Mouse (Mus musculus): ENCODE measurements around the gene Bax. TPM values are rescaled to one million over a fixed set of nuclear protein-coding genes. Genes with fewer than 3 reads are reported as not detected.
A peak's percentile ranks its signal among the peaks of the same experiment; 100 is the strongest.

The Bax gene
- polyA plus RNA-seq, 1 experiment from 2014 or later = 212 TPM

GRCm38 (mm10) chr7:45455932-45456696 lies 10.6 kb downstream of the Bax start:
- 0 out of 2 replicates have a peak overlapping the region, but pooled peaks have one; percentile 89 for H3K4me3 ChIP-seq (ENCODE audit: low read depth, low read length)

DNA sequence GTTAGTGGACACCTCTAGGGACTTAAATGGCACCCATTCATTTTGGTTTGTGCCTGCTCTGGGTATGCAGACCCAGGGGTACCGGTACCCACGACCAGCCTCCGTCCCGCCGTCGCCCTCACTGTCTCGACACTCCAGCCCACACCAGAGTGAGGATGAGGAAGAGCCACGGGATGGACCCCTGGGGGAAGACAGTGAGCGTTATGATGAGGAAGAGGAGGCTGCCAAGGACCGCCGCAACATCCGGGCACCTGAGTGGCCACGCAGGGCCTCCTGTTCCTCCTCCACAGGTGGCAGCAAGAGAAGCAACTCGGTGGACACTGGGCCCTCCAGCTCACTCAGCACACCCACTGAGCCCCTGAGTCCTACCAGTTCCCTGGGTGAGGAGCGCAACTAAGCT lies 11.7 kb downstream of the Bax start:
- no peak for DNase-seq (ENCODE audit: low spot score)
- no peak overlapping the region for H3K27ac ChIP-seq (ENCODE audit: low read depth, low read length)
- peaks cover 23% of the 10 kb centered on the region for H3K36me3 ChIP-seq (ENCODE audit: control insufficient read depth, insufficient read depth, low read length)
- H3K9ac ChIP-seq (ENCODE audit: low read depth, low read length) = no peak overlapping the region
- H3K9me3 ChIP-seq (ENCODE audit: control insufficient read depth, low read length) = no peaks in the 10 kb centered on the region
- H3K4me3 ChIP-seq (ENCODE audit: low read depth, low read length) = no peak overlapping the region
- no peak for ATAC-seq (replicated peaks; ENCODE audit: low FRiP score)
- no peak overlapping the region for H3K4me2 ChIP-seq
- H3K27me3 ChIP-seq (replicated peaks; ENCODE audit: control insufficient read depth, insufficient read depth, low read length) = no peaks in the 10 kb centered on the region
- 88% methylated on average over 15 of the region's 15 CpGs for WGBS
- peaks cover 26% of the 10 kb centered on the region for H3K4me1 ChIP-seq (replicated peaks; ENCODE audit: control insufficient read depth, insufficient read depth, low read length)

More at GRCm38 (mm10) chr7:45455932-45456696, 10.6 kb downstream of the Bax start:
- peak overlapping the region; percentile 96 for H3K27ac ChIP-seq (ENCODE audit: low read depth, low read length)
- WGBS = 77% methylated on average over 13 of the region's 13 CpGs
- no peak for DNase-seq (ENCODE audit: low spot score)
- H3K27me3 ChIP-seq (replicated peaks; ENCODE audit: control insufficient read depth, insufficient read depth, low read length) = no peaks in the 10 kb centered on the region
- no peak for ATAC-seq (replicated peaks; ENCODE audit: low FRiP score)
- H3K9me3 ChIP-seq (ENCODE audit: control insufficient read depth, low read length) = no peaks in the 10 kb centered on the region
- peaks cover 23% of the 10 kb centered on the region for H3K36me3 ChIP-seq (ENCODE audit: control insufficient read depth, insufficient read depth, low read length)
- H3K4me1 ChIP-seq (replicated peaks; ENCODE audit: control insufficient read depth, insufficient read depth, low read length) = peaks cover 37% of the 10 kb centered on the region
- H3K9ac ChIP-seq (ENCODE audit: low read depth, low read length) = no peak overlapping the region
- H3K4me2 ChIP-seq = no peak overlapping the region

DNA sequence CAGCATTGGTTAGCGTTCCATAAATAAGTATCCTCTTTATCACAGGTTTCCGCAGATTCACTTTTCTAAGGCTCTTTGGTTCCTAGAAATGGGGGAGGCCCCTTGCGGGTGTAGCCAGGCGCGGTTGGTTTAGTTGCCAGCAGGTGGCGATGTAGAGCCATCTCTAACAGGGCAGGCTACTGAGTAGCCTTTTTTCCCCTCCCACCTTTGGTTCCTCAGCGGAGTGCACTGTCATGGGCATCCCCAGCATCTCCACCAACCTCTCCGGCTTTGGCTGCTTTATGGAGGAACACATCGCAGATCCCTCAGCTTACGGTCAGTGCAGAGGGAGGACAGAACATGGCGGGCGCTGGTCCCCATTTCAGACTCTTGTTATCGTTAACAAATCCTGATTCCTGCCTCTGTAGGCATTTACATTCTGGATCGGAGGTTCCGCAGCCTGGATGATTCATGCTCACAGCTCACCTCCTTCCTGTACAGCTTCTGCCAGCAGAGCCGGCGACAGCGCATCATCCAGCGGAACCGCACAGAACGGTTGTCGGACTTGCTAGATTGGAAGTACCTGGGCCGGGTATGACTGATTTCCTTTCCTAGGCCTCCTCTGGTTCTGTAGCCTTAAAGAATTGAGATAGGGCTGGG lies 15.2 kb downstream of the Bax start:
- Histone ChIP-seq H3K9ac (ENCODE audit: low read depth, low read length) (no peak overlapping the region), H3K4me2 (no peak overlapping the region; the same call in 1 of the 2 replicates), H3K36me3 (ENCODE audit: control insufficient read depth, insufficient read depth, low read length) (peaks cover 14% of the 10 kb centered on the region), H3K9me3 (ENCODE audit: control insufficient read depth, low read length) (no peaks in the 10 kb centered on the region), H3K4me1 (replicated peaks; ENCODE audit: control insufficient read depth, insufficient read depth, low read length) (peaks cover 4% of the 10 kb centered on the region), H3K4me3 (ENCODE audit: low read depth, low read length) (no peak overlapping the region), H3K27ac (ENCODE audit: low read depth, low read length) (no peak overlapping the region), H3K27me3 (replicated peaks; ENCODE audit: control insufficient read depth, insufficient read depth, low read length) (no peaks in the 10 kb centered on the region)
- DNase-seq (ENCODE audit: low spot score) (peak; percentile 80), ATAC-seq (replicated peaks; ENCODE audit: low FRiP score) (peak; percentile 75)
- WGBS = 49% methylated on average over 23 of the region's 23 CpGs

DNA sequence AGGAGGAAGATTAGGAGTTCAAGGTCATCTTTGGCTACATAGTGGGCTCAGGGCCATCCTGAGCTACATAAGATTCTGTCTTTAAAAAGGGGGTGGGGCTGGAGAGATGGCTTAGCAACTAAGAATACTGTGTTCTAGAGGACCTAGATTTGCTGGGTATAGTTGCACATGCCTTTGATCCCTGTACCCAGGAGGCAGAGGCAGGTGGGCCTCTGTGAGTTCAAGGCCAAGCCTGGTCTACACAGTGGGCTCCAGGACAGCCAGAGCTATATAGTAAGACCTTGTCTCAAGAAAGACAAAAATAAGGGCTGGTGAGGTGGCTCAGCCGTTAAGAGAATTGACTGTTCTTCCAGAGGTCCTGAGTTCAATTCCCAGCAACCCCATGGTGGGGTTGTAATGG lies 16.7 kb downstream of the Bax start:
- Histone ChIP-seq H3K27ac (ENCODE audit: low read depth, low read length) (no peak overlapping the region), H3K9ac (ENCODE audit: low read depth, low read length) (no peak overlapping the region), H3K4me2 (no peak overlapping the region), H3K36me3 (ENCODE audit: control insufficient read depth, insufficient read depth, low read length) (peaks cover 10% of the 10 kb centered on the region; the same call in 1 of the 2 replicates), H3K9me3 (ENCODE audit: control insufficient read depth, low read length) (no peaks in the 10 kb centered on the region), H3K4me1 (replicated peaks; ENCODE audit: control insufficient read depth, insufficient read depth, low read length) (peaks cover 4% of the 10 kb centered on the region), H3K27me3 (replicated peaks; ENCODE audit: control insufficient read depth, insufficient read depth, low read length) (no peaks in the 10 kb centered on the region), H3K4me3 (ENCODE audit: low read depth, low read length) (no peak overlapping the region)
- WGBS = 79% methylated on average over 1 of the region's 1 CpGs
- no peak for ATAC-seq (replicated peaks; ENCODE audit: low FRiP score)
- no peak for DNase-seq (ENCODE audit: low spot score)

DNA sequence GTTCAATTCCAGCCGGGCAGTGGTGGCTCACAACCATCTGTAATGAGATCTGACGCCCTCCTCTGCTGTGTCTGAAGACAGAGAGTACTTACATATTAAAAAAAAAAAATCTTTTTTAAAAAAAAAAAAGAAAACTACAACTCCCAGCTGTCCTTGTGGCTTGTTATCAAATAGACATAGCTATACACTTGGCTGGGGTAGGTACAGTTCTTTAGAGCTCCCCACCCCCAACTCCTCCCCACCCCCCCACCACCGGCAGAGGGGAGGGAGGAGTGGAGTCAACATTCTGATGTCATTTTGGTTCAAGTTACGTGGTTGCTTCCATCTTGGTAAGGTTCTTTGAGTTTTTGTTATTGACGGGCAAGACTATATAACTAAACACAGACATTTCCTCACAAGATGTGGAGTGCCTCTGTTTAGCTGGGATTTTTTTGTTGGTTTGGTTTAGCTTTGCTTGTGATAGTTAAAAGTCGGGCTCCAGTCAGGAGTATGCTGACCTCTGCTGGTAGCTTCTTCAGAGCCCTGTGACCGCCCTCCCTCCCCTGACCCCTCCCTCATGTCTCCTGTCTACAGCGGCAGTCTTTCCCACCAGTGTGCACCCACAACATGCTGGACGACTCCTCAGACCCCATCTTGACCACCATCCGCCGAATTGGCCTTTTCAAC lies 19.2 kb downstream of the Bax start:
- ATAC-seq (replicated peaks; ENCODE audit: low FRiP score) (peak; percentile 72), DNase-seq (ENCODE audit: low spot score) (no peak)
- H3K4me2 ChIP-seq = peak overlapping the region; percentile 51
- no peak overlapping the region for H3K27ac ChIP-seq (ENCODE audit: low read depth, low read length)
- H3K4me3 ChIP-seq (ENCODE audit: low read depth, low read length) = peak overlapping the region; percentile 23
- H3K27me3 ChIP-seq (replicated peaks; ENCODE audit: control insufficient read depth, insufficient read depth, low read length) = no peaks in the 10 kb centered on the region
- 26% methylated on average over 11 of the region's 11 CpGs for WGBS
- no peaks in the 10 kb centered on the region for H3K9me3 ChIP-seq (ENCODE audit: control insufficient read depth, low read length)
- peak overlapping the region; percentile 32; the same call in 1 of the 2 replicates for H3K9ac ChIP-seq (ENCODE audit: low read depth, low read length)
- peaks cover 12% of the 10 kb centered on the region; the same call in 1 of the 2 replicates for H3K36me3 ChIP-seq (ENCODE audit: control insufficient read depth, insufficient read depth, low read length)
- peaks cover 13% of the 10 kb centered on the region for H3K4me1 ChIP-seq (replicated peaks; ENCODE audit: control insufficient read depth, insufficient read depth, low read length)

GRCm38 (mm10) chr7:45446589-45446988 lies 20.1 kb downstream of the Bax start:
- H3K4me1 ChIP-seq (replicated peaks; ENCODE audit: control insufficient read depth, insufficient read depth, low read length) = peaks cover 11% of the 10 kb centered on the region
- H3K27me3 ChIP-seq (replicated peaks; ENCODE audit: control insufficient read depth, insufficient read depth, low read length) = no peaks in the 10 kb centered on the region
- H3K9me3 ChIP-seq (ENCODE audit: control insufficient read depth, low read length) = no peaks in the 10 kb centered on the region
- no peak overlapping the region for H3K9ac ChIP-seq (ENCODE audit: low read depth, low read length)
- no peak overlapping the region for H3K4me2 ChIP-seq
- peaks cover 12% of the 10 kb centered on the region; the same call in 1 of the 2 replicates for H3K36me3 ChIP-seq (ENCODE audit: control insufficient read depth, insufficient read depth, low read length)
- no peak overlapping the region for H3K4me3 ChIP-seq (ENCODE audit: low read depth, low read length)
- ATAC-seq (replicated peaks; ENCODE audit: low FRiP score) (no peak), DNase-seq (ENCODE audit: low spot score) (no peak)
- H3K27ac ChIP-seq (ENCODE audit: low read depth, low read length) = no peak overlapping the region

GRCm38 (mm10) chr7:45443526-45444420 lies 22.9 kb downstream of the Bax start:
- Histone ChIP-seq H3K9ac (ENCODE audit: low read depth, low read length) (no peak overlapping the region), H3K27ac (ENCODE audit: low read depth, low read length) (no peak overlapping the region), H3K4me3 (ENCODE audit: low read depth, low read length) (no peak overlapping the region), H3K4me2 (no peak overlapping the region), H3K36me3 (ENCODE audit: control insufficient read depth, insufficient read depth, low read length) (peaks cover 12% of the 10 kb centered on the region; the same call in 1 of the 2 replicates), H3K4me1 (replicated peaks; ENCODE audit: control insufficient read depth, insufficient read depth, low read length) (peaks cover 9% of the 10 kb centered on the region), H3K9me3 (ENCODE audit: control insufficient read depth, low read length) (no peaks in the 10 kb centered on the region), H3K27me3 (replicated peaks; ENCODE audit: control insufficient read depth, insufficient read depth, low read length) (no peaks in the 10 kb centered on the region)
- no peak for DNase-seq (ENCODE audit: low spot score)
- ATAC-seq (replicated peaks; ENCODE audit: low FRiP score) = no peak; the same call in 1 of the 2 replicates
- 57% methylated on average over 22 of the region's 22 CpGs for WGBS
